ENCODE assay signal across 23 mouse cellular contexts in the genomic region with DNA sequence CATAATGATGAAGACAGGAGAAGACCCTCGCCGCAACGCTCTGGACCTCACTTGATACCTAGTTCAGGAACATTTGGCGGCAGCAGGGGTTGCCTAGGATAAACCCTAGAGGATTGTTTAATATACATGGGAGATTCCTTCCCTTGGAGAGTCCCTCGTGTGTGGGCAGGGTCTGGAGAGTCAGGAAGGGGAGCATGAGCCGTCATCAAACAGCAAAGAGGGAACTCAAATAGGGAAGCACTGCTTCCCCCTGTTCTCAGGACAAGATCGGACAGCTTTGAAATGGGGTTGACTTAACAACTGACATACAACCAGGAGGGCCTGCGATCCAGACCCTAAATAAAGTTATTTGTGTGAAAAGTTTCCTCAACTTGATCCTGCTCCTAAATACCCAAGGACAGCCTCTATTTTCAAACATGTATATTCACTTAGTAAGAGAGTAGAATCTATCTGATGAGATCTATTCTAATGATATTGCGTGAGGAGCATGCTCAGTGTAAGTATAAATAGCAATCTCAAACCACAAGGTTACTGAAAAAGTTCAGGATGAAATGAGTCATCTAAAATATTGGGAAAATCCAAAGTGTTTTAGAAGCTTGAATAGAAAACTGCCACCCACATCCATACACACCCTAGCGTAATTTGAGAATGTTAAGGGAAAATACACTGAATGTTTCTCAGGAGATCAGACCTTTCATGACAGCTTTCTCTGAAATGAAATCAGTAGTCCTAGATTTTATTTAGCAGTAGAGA. TPM values are rescaled to one million over a fixed set of nuclear protein-coding genes. Genes with fewer than 3 reads are reported as not detected.
DNase-seq lines count a peak whose midpoint lies in the region; ATAC-seq and TF ChIP-seq lines count a peak whose summit lies in the region.
"Had no signal": no experiment of that assay in that cellular context is flagged by ENCODE, and none has a peak within 500 bp of the region (broad histone marks: within the 10 kb centered on the region; RNA-seq: fewer than 3 reads in every experiment).

No protein-coding gene starts in this region.

- ATAC-seq in megakaryocyte, adult 5-6 weeks (ENCODE audit: poor library complexity, severe bottlenecking): peak; percentile 85
- ATAC-seq in erythroblast, adult 5-6 weeks (replicated peaks; ENCODE audit: low FRiP score, poor library complexity, severe bottlenecking): no peak
- ATAC-seq: intestine, postnatal 0 days had no signal

- TF ChIP-seq POLR2A in bone marrow macrophage, adult 2 months (IDR thresholded peaks at IDR 0.05; ENCODE audit: borderline replicate concordance, low read depth, low read length): no peak

- no peak for TF ChIP-seq CTCF in bone marrow macrophage, adult 2 months (IDR thresholded peaks at IDR 0.05; ENCODE audit: low read depth, low read length)

- peak; percentile 13 for DNase-seq in heart, adult 8-10 months (ENCODE audit: low spot score)
- DNase-seq in heart, postnatal 14 days: no peak
- DNase-seq in 3T3-L1 (ENCODE audit: low read depth, low spot score): peak; percentile 73
- DNase-seq in thymus, postnatal 10 days (ENCODE audit: low spot score in 2 of 2): no peak
- no peak for DNase-seq in left cerebral cortex, postnatal 10 days (ENCODE audit: extremely low spot score in 1 of 2, low spot score in 2 of 2)
- DNase-seq: cerebellum, adult 8-10 months; embryo, embryonic 11 days; kidney, postnatal 36 days; layer of hippocampus, postnatal 36 days; lung, embryonic 14.5 days; midbrain, embryonic 14.5 days; right cerebral cortex, postnatal 4 days had no signal

- H3K27ac ChIP-seq in bone marrow macrophage, adult 2 months (ENCODE audit: insufficient read depth, low read depth, low read length): peak overlapping the region; percentile 92
- H3K27ac ChIP-seq: hindbrain, embryonic 14.5 days; neural tube, embryonic 12.5 days had no signal

- intact Hi-C loops in heart, postnatal 14 days (cut with DNase I): no loop called here
- intact Hi-C loops in left cerebral cortex, postnatal 10 days (cut with DNase I): no loop called here

- H3K4me3 ChIP-seq in bone marrow macrophage, adult 2 months (ENCODE audit: insufficient read depth, low read length): peak overlapping the region; percentile 19; the same call in 1 of the 2 replicates
- H3K4me3 ChIP-seq: gastrocnemius, adult 2 months; neural tube, embryonic 12.5 days had no signal

- peaks cover 20% of the 10 kb centered on the region for H3K4me1 ChIP-seq in bone marrow macrophage, adult 2 months (ENCODE audit: control insufficient read depth, insufficient read depth, low read length)
- H3K4me1 ChIP-seq: neural tube, embryonic 12.5 days had no signal

RNA-seq across cellular contexts. Expression of a gene that starts 10.9 kb away (rescaled TPM):
- 1 to 10 TPM in 2 of 4 experiments, under 1 TPM in 2; 0.44 to 2.7 (median 1.2) TPM for total RNA-seq in heart, adult 8-10 months (2022)
- not detected for total RNA-seq in heart, postnatal 14 days (2021)
- polyA plus RNA-seq in bone marrow macrophage, adult 2 months (2012; ENCODE audit: insufficient read depth, insufficient read length, missing spikeins): not detected in 2 replicates
- not detected in 2 replicates for total RNA-seq in megakaryocyte, adult 5-6 weeks (2015)
- not detected in 2 replicates for total RNA-seq in megakaryocyte, adult 5-6 weeks (2017)
- total RNA-seq in left cerebral cortex, postnatal 10 days (2021): under 1 TPM in 1 of 2 experiments, not detected in 1; 0.57 TPM
- not detected in 2 replicates for total RNA-seq in erythroblast, adult 5-6 weeks (2015; ENCODE audit: low replicate concordance)
- not detected in 2 replicates for total RNA-seq in erythroblast, adult 5-6 weeks (2017; ENCODE audit: low replicate concordance)
- total RNA-seq: ES-E14; layer of hippocampus, postnatal 36 days had no signal
- polyA plus RNA-seq: C2C12; heart, embryonic 14.5 days; intestine, postnatal 0 days; limb, embryonic 11.5 days; lung, embryonic 14.5 days had no signal

Comparison
In these comparisons a context has a peak if more than half of its experiments do, and no peak if none do; other contexts are left out.
1. DNase-seq: peak in heart, adult 8-10 months (single experiment) and 3T3-L1 (single experiment); none in heart, postnatal 14 days (0 of 2), thymus, postnatal 10 days (0 of 2) and left cerebral cortex, postnatal 10 days (0 of 2).